Comparison of ENCODE assay signal across 26 mouse cellular contexts in the genomic region with DNA sequence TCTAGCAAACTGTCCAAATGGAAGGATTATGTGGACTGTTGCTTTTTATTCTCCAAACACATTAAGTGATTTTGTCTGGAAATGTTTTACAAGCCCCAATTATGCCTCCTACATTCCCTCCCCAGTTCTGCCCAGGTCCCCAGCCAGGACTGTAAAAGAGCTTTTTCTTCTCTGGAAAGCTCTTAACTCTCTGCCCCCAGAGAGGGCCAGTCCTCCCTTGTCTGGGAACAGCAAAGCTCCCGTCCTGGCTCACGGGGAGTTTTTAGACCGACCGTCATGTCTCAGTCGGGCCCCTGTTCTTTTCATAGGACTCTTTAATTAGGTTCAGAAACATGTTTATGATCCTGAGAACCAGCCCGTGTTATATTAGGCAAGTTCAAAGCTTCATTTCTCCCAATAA.
DNase-seq lines count a peak whose midpoint lies in the region; ATAC-seq lines count a peak whose summit lies in the region.
"Had no signal": no experiment of that assay in that cellular context is flagged by ENCODE, and none has a peak within 500 bp of the region (broad histone marks: within the 10 kb centered on the region; RNA-seq: fewer than 3 reads in every experiment).

No protein-coding gene starts in this region.

- H3K4me2 ChIP-seq in intestine, embryonic 14.5 days (ENCODE audit: low read length) = no peak overlapping the region
- no peak overlapping the region for H3K4me2 ChIP-seq in intestine, embryonic 16.5 days (ENCODE audit: low read depth, low read length)
- H3K4me2 ChIP-seq in limb, embryonic 12.5 days = no peak overlapping the region
- no peak overlapping the region for H3K4me2 ChIP-seq in limb, embryonic 15.5 days
- H3K4me2 ChIP-seq: forebrain, embryonic 12.5 days; forebrain, embryonic 15.5 days; heart, embryonic 11.5 days; heart, embryonic 15.5 days; hindbrain, embryonic 13.5 days had no signal

- DNase-seq in intestine, embryonic 14.5 days (ENCODE audit: low spot score) = peak; percentile 45
- DNase-seq in limb, embryonic 10.5 days (ENCODE audit: low spot score) = no peak
- no peak for DNase-seq in lung, adult 18-20 months
- DNase-seq in embryo, embryonic 9.5 days (ENCODE audit: extremely low spot score) = no peak
- DNase-seq: adrenal gland, adult 2 months; adrenal gland, postnatal 14 days; cerebellum, adult 11 months; cerebellum, adult 2 months; cerebellum, adult 9-11 months; cerebellum, postnatal 36 days; embryo, embryonic 11 days; gastrocnemius, postnatal 10 days; gastrocnemius, postnatal 36 days; heart, postnatal 10 days; heart, postnatal 36 days had no signal

- no peak for ATAC-seq in intestine, embryonic 14.5 days (replicated peaks; ENCODE audit: low FRiP score, low TSS enrichment, low read depth)
- no peak for ATAC-seq in intestine, embryonic 16.5 days
- peak; percentile 81 for ATAC-seq in limb, embryonic 12.5 days (ENCODE audit: insufficient number of reproducible peaks, insufficient read depth, low FRiP score, low TSS enrichment, low read depth)
- peak; percentile 77; the same call in 1 of the 2 replicates for ATAC-seq in limb, embryonic 15.5 days (ENCODE audit: insufficient number of reproducible peaks, low FRiP score, low TSS enrichment, low read depth)
- ATAC-seq: CD4-positive, CD25-positive, alpha-beta regulatory T cell, adult 4 months; forebrain, embryonic 15.5 days; hindbrain, embryonic 16.5 days had no signal

- H3K27me3 ChIP-seq in intestine, embryonic 14.5 days (replicated peaks; ENCODE audit: control insufficient read depth, insufficient read depth, low read length) = no peaks in the 10 kb centered on the region
- no peaks in the 10 kb centered on the region for H3K27me3 ChIP-seq in intestine, embryonic 16.5 days (replicated peaks; ENCODE audit: control insufficient read depth, insufficient read depth, low read length)
- no peaks in the 10 kb centered on the region for H3K27me3 ChIP-seq in limb, embryonic 10.5 days (ENCODE audit: low read depth, poor library complexity, severe bottlenecking)
- no peaks in the 10 kb centered on the region; the same call in 1 of the 2 replicates for H3K27me3 ChIP-seq in limb, embryonic 12.5 days
- H3K27me3 ChIP-seq in limb, embryonic 15.5 days = peaks cover 2% of the 10 kb centered on the region; the same call in 1 of the 2 replicates
- H3K27me3 ChIP-seq: forebrain, embryonic 15.5 days; heart, embryonic 15.5 days; hindbrain, embryonic 13.5 days had no signal

- H3K9me3 ChIP-seq in intestine, embryonic 14.5 days (ENCODE audit: control insufficient read depth, low read length) = no peaks in the 10 kb centered on the region
- H3K9me3 ChIP-seq in intestine, embryonic 16.5 days (ENCODE audit: control insufficient read depth, low read length) = no peaks in the 10 kb centered on the region
- no peaks in the 10 kb centered on the region for H3K9me3 ChIP-seq in limb, embryonic 10.5 days (replicated peaks)
- H3K9me3 ChIP-seq in limb, embryonic 12.5 days = no peaks in the 10 kb centered on the region
- no peaks in the 10 kb centered on the region for H3K9me3 ChIP-seq in limb, embryonic 15.5 days
- H3K9me3 ChIP-seq: forebrain, embryonic 12.5 days; forebrain, embryonic 15.5 days; heart, embryonic 15.5 days; hindbrain, embryonic 10.5 days; hindbrain, embryonic 13.5 days had no signal

- no peak overlapping the region for H3K4me3 ChIP-seq in intestine, embryonic 14.5 days (ENCODE audit: low read depth, low read length)
- H3K4me3 ChIP-seq in intestine, embryonic 16.5 days (ENCODE audit: low read length) = no peak overlapping the region
- no peak overlapping the region for H3K4me3 ChIP-seq in limb, embryonic 10.5 days
- no peak overlapping the region for H3K4me3 ChIP-seq in limb, embryonic 12.5 days (replicated peaks)
- H3K4me3 ChIP-seq in limb, embryonic 15.5 days = no peak overlapping the region
- H3K4me3 ChIP-seq: forebrain, embryonic 12.5 days; forebrain, embryonic 15.5 days; heart, embryonic 15.5 days; hindbrain, embryonic 10.5 days; hindbrain, embryonic 13.5 days had no signal

- H3K36me3 ChIP-seq in intestine, embryonic 14.5 days (ENCODE audit: control insufficient read depth, insufficient read depth, low read length) = no peaks in the 10 kb centered on the region
- H3K36me3 ChIP-seq in intestine, embryonic 16.5 days (ENCODE audit: control insufficient read depth, insufficient read depth, low read length) = no peaks in the 10 kb centered on the region
- no peaks in the 10 kb centered on the region for H3K36me3 ChIP-seq in limb, embryonic 10.5 days
- no peaks in the 10 kb centered on the region for H3K36me3 ChIP-seq in limb, embryonic 12.5 days
- H3K36me3 ChIP-seq in limb, embryonic 15.5 days = no peaks in the 10 kb centered on the region
- H3K36me3 ChIP-seq: forebrain, embryonic 12.5 days; forebrain, embryonic 15.5 days; heart, embryonic 15.5 days; hindbrain, embryonic 10.5 days; hindbrain, embryonic 13.5 days had no signal

- H3K4me1 ChIP-seq in intestine, embryonic 14.5 days (replicated peaks; ENCODE audit: control insufficient read depth, insufficient read depth, low read length) = peaks cover 20% of the 10 kb centered on the region; the same call in 1 of the 2 replicates
- H3K4me1 ChIP-seq in intestine, embryonic 16.5 days (ENCODE audit: control insufficient read depth, insufficient read depth, low read length) = peaks cover 4% of the 10 kb centered on the region; the same call in 1 of the 2 replicates
- peaks cover 50% of the 10 kb centered on the region for H3K4me1 ChIP-seq in limb, embryonic 10.5 days
- H3K4me1 ChIP-seq in limb, embryonic 12.5 days (replicated peaks) = peaks cover 45% of the 10 kb centered on the region
- peaks cover 30% of the 10 kb centered on the region for H3K4me1 ChIP-seq in limb, embryonic 15.5 days
- H3K4me1 ChIP-seq: forebrain, embryonic 12.5 days; forebrain, embryonic 15.5 days; hindbrain, embryonic 13.5 days had no signal

- no peak overlapping the region for H3K9ac ChIP-seq in intestine, embryonic 14.5 days (ENCODE audit: low read length)
- H3K9ac ChIP-seq in intestine, embryonic 16.5 days (ENCODE audit: low read depth, low read length) = no peak overlapping the region
- no peak overlapping the region for H3K9ac ChIP-seq in limb, embryonic 12.5 days (replicated peaks)
- no peak overlapping the region for H3K9ac ChIP-seq in limb, embryonic 15.5 days
- H3K9ac ChIP-seq: forebrain, embryonic 12.5 days; forebrain, embryonic 15.5 days; heart, embryonic 15.5 days; hindbrain, embryonic 13.5 days had no signal

- WGBS in intestine, embryonic 14.5 days = 58% methylated on average over 6 of the region's 6 CpGs
- WGBS in intestine, embryonic 16.5 days = 59% methylated on average over 6 of the region's 6 CpGs
- WGBS in limb, embryonic 10.5 days = 41% methylated on average over 6 of the region's 6 CpGs
- WGBS in limb, embryonic 12.5 days = 12% methylated on average over 6 of the region's 6 CpGs
- whole genome bisulfite sequencing in limb, embryonic 15.5 days = 13% methylated on average over 6 of the region's 6 CpGs

- H3K27ac ChIP-seq in intestine, embryonic 14.5 days (ENCODE audit: low read depth) = no peak overlapping the region
- H3K27ac ChIP-seq in intestine, embryonic 16.5 days (ENCODE audit: low read length) = no peak overlapping the region
- H3K27ac ChIP-seq in limb, embryonic 10.5 days = peak overlapping the region; percentile 57
- peak overlapping the region; percentile 72 for H3K27ac ChIP-seq in limb, embryonic 12.5 days
- H3K27ac ChIP-seq in limb, embryonic 15.5 days = no peak overlapping the region
- H3K27ac ChIP-seq: forebrain, embryonic 12.5 days; forebrain, embryonic 15.5 days; heart, embryonic 15.5 days; hindbrain, embryonic 10.5 days; hindbrain, embryonic 13.5 days had no signal

Comparison
In these comparisons a context has a peak if more than half of its experiments do, and no peak if none do; other contexts are left out.
1. H3K27ac ChIP-seq: peak in limb, embryonic 10.5 days (single experiment) and limb, embryonic 12.5 days (single experiment); none in intestine, embryonic 14.5 days (single experiment), intestine, embryonic 16.5 days (single experiment) and limb, embryonic 15.5 days (single experiment).
2. ATAC-seq: peak in limb, embryonic 12.5 days (single experiment) and limb, embryonic 15.5 days (single experiment); none in intestine, embryonic 14.5 days (single experiment) and intestine, embryonic 16.5 days (single experiment).